Mouse (Mus musculus) embryonic facial prominence, embryonic 14.5 days (tissue): ENCODE data around the gene Sema3c. TPM values are rescaled to one million over a fixed set of nuclear protein-coding genes. Genes with fewer than 3 reads are reported as not detected.
A peak's percentile ranks its signal among the peaks of the same experiment; 100 is the strongest.

Experiments
- ATAC-seq: fragments of 200-750 bp; cut with Nextera tagmentation; 2 replicates; pipeline ENCODE4 v1.8.0; 2017; ENCODE audit warnings: low read depth, moderate number of reproducible peaks, moderate TSS enrichment
- DNase-seq: peaks from one replicate; pipeline ENCODE4 v3.0.0-alpha.2; 2015; ENCODE audit warnings: low spot score
- H3K27ac ChIP-seq: fragments of 300-500 bp; sonication (generic); replicated peaks from 2 replicates; pipeline ENCODE4 v1.5.1; 2014; ENCODE audit warnings: low read depth, mild to moderate bottlenecking, low read length, moderate library complexity
- H3K27me3 ChIP-seq: fragments of 300-500 bp; sonication (generic); replicated peaks from 2 replicates; pipeline ENCODE4 v1.6.1; 2014; ENCODE audit warnings: low read length; ENCODE audit not compliant: control insufficient read depth, insufficient read depth
- H3K36me3 ChIP-seq: fragments of 300-500 bp; sonication (generic); 2 replicates; pipeline ENCODE4 v1.6.1; 2014; ENCODE audit warnings: low read length, mixed read lengths; ENCODE audit not compliant: control insufficient read depth, insufficient read depth
- H3K4me1 ChIP-seq: fragments of 300-500 bp; sonication (generic); 2 replicates; pipeline ENCODE4 v1.6.1; 2014; ENCODE audit warnings: antibody characterized with exemption, low read length; ENCODE audit not compliant: control insufficient read depth, insufficient read depth
- H3K4me2 ChIP-seq: fragments of 300-500 bp; sonication (generic); 2 replicates; pipeline ENCODE4 v1.6.1; 2014; ENCODE audit warnings: low read depth, mild to moderate bottlenecking, low read length, moderate library complexity, mixed read lengths
- H3K4me3 ChIP-seq: fragments of 300-500 bp; sonication (generic); 2 replicates; pipeline ENCODE4 v1.5.1; 2014; ENCODE audit warnings: low read depth, mild to moderate bottlenecking, low read length
- H3K9ac ChIP-seq: fragments of 300-500 bp; sonication (generic); 2 replicates; pipeline ENCODE4 v1.6.1; 2014; ENCODE audit warnings: low read depth, mild to moderate bottlenecking, low read length, moderate library complexity, mixed read lengths
- H3K9me3 ChIP-seq: fragments of 300-500 bp; sonication (generic); 2 replicates; pipeline ENCODE4 v1.6.1; 2016; ENCODE audit warnings: low read length; ENCODE audit not compliant: control insufficient read depth
- WGBS: fragments of 180-500 bp; shearing (Covaris S2); extraction: QIAGEN DNeasy Blood & Tissue Kit; methylation state at CpG from one replicate; pipeline ENCODE4 v1.1.7; 2014; 5-methylcytosine and 5-hydroxymethylcytosine counted together
- polyA plus RNA-seq: library from polyadenylated mRNA; unstranded; fragments of >200 nt; fragmentation: Nextera tagmentation; extraction: Ambion mirVana; gene quantifications from 2 replicates; pipeline ENCODE4 v1.2.1, GENCODE M21; 2014

The Sema3c gene
- polyA plus RNA-seq, 1 experiment from 2014 or later = 65.3 TPM

DNA sequence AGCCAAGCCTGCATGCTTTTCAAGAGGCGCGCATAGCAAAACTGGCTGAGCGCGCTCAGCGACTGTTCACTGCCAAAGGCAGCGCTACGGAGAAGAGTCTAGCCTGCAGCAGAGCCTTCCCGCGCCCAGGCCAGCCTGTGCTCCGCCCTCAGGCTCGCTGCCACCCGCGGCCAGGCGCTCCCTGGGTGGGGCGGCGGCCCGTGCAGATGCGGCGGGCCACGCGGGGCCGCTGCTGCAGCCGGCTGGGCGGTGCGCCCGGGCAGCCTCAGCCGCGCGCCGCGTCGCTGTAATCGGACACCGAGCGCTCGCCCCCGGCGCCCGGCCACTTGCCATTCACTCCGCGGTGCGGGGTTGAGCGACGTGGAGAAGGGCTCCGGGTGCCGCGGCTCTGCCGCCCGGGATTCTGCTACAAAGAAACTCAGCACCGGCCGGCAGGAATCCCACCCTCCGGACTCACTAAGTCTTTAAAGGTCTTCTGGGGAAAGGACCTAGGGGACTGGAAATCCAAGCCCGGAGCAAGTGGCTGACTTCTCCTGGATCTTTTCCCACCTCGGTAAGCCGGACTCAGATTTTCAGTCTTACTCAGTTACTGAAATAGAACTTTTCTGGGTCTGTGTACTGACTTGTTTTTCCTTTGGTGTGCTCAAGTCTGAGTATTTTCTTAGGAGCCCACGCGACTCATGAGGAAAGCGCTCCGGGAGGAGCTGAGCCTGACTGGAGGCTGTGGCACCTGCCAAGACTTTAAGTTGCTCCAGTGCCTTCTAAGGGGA is 517 bp downstream of the Sema3c start:
- under 1% methylated on average over 58 of the region's 59 CpGs for WGBS
- Histone ChIP-seq H3K4me2 (peak overlapping the region; percentile 86), H3K9me3 (0 out of 2 replicates have a peak, but pooled peaks cover 3% of the 10 kb centered on the region), H3K4me3 (peak overlapping the region; percentile 60), H3K36me3 (no peaks in the 10 kb centered on the region), H3K9ac (peak overlapping the region; percentile 64), H3K27me3 (no peaks in the 10 kb centered on the region), H3K27ac (peak overlapping the region; percentile 75), H3K4me1 (no peaks in the 10 kb centered on the region)
- DNase-seq (peak; percentile 90), ATAC-seq (peak; percentile 95)

DNA sequence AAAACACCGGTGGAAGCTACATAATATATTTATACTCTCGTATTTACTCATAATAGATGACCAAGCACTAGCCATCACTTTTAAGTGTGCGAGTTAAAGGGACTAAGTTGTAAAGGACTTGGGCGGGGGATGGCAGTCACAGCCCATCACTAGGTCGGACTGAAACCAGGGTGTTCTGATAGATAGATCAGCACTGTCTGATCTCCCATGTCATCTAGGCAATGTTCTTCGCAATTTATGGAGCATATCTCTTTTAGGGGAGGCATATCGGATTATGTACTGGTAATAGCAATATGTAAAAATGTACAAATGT is 1.1 kb downstream of the Sema3c start:
- WGBS = 17% methylated on average over 7 of the region's 7 CpGs
- ATAC-seq = no peak
- H3K9ac ChIP-seq = peak overlapping the region; percentile 64

DNA sequence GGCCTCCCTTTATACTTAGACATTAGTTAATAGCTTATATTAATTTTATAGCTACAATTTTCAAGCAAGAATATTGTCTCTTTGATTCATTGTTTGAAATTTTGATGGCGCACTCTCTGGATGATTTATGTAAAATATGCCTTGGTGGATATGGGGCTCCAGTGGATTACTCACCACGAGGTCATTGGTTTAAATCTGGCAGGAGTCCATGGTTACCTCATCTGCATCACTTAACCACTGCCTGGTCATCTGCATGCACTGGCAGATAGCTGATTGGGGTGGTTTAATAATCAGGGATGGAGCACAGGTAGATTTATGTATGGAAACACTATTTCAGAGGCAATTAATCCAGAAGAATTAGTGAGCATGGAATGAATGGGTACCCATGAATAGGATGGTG is 2.0 kb downstream of the Sema3c start:
- H3K4me3 ChIP-seq = peak overlapping the region; percentile 60
- DNase-seq (no peak), ATAC-seq (no peak)
- 0 out of 2 replicates have a peak, but pooled peaks cover 3% of the 10 kb centered on the region for H3K9me3 ChIP-seq
- peak overlapping the region; percentile 86 for H3K4me2 ChIP-seq
- no peak overlapping the region for H3K27ac ChIP-seq
- no peaks in the 10 kb centered on the region for H3K27me3 ChIP-seq
- WGBS = 55% methylated on average over 2 of the region's 2 CpGs
- H3K36me3 ChIP-seq = no peaks in the 10 kb centered on the region
- H3K4me1 ChIP-seq = no peaks in the 10 kb centered on the region
- no peak overlapping the region for H3K9ac ChIP-seq

More for the DNA sequence above, 1.1 kb downstream of the Sema3c start:
- Histone ChIP-seq H3K4me3 (peak overlapping the region; percentile 60), H3K4me2 (peak overlapping the region; percentile 86), H3K36me3 (no peaks in the 10 kb centered on the region), H3K27me3 (no peaks in the 10 kb centered on the region), H3K4me1 (no peaks in the 10 kb centered on the region), H3K27ac (peak overlapping the region; percentile 75; the same call in 1 of the 2 replicates), H3K9me3 (0 out of 2 replicates have a peak, but pooled peaks cover 3% of the 10 kb centered on the region)
- DNase-seq = no peak

GRCm38 (mm10) chr5:17582047-17582515 is 8.0 kb downstream of the Sema3c start:
- ATAC-seq (no peak), DNase-seq (no peak)
- Histone ChIP-seq H3K9ac (no peak overlapping the region), H3K36me3 (no peaks in the 10 kb centered on the region), H3K4me1 (no peaks in the 10 kb centered on the region), H3K27ac (no peak overlapping the region), H3K4me2 (no peak overlapping the region), H3K4me3 (no peak overlapping the region), H3K27me3 (no peaks in the 10 kb centered on the region), H3K9me3 (0 out of 2 replicates have a peak, but pooled peaks cover 3% of the 10 kb centered on the region)
- WGBS = 60% methylated on average over 2 of the region's 2 CpGs

DNA sequence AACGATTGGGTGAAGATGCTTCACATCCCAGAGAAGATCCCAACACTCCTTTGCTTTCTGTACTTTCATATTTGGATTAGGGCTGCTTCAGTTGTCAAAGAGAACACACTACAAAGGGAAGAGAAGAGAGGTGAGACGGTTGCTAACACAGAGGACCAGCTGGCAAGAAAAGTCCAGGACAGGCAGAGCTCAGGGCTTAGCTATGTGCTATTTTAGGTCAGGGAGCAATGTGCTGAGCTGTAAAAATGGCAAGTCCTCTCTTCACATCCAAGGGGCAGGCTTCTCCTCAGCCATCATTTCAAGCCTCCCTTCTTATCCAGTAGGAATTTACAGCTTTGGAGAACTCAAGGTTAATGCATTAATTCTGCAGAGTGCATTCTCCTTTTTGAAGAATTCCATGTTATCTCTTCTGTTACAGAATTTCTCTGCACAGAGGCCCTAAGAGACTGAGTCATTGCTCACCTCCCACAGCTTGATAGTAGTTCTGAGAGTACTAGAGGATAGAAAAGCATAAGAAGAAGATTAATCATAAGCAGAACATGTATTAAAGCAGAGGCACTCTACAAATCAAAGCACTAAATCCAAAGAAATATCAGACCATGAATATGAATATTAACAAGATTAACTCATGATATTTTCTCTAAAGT is 10.3 kb downstream of the Sema3c start:
- no peak overlapping the region for H3K9ac ChIP-seq
- no peak overlapping the region for H3K4me2 ChIP-seq
- WGBS = 66% methylated on average over 2 of the region's 2 CpGs
- H3K4me3 ChIP-seq = no peak overlapping the region
- no peaks in the 10 kb centered on the region for H3K4me1 ChIP-seq
- DNase-seq = no peak
- H3K36me3 ChIP-seq = no peaks in the 10 kb centered on the region
- H3K27me3 ChIP-seq = no peaks in the 10 kb centered on the region
- H3K27ac ChIP-seq = no peak overlapping the region
- H3K9me3 ChIP-seq = 0 out of 2 replicates have a peak, but pooled peaks cover 2% of the 10 kb centered on the region
- ATAC-seq = no peak

GRCm38 (mm10) chr5:17586518-17587210 is 12.6 kb downstream of the Sema3c start:
- H3K27ac ChIP-seq = no peak overlapping the region
- H3K4me3 ChIP-seq = no peak overlapping the region

GRCm38 (mm10) chr5:17591908-17592307 is 17.8 kb downstream of the Sema3c start:
- 88% methylated on average over 3 of the region's 3 CpGs for WGBS

More at GRCm38 (mm10) chr5:17586518-17587210, 12.6 kb downstream of the Sema3c start:
- ATAC-seq = no peak
- Histone ChIP-seq H3K36me3 (no peaks in the 10 kb centered on the region), H3K9me3 (no peaks in the 10 kb centered on the region), H3K9ac (no peak overlapping the region), H3K4me2 (no peak overlapping the region), H3K4me1 (no peaks in the 10 kb centered on the region), H3K27me3 (no peaks in the 10 kb centered on the region)
- peak; percentile 41 for DNase-seq
- 56% methylated on average over 2 of the region's 2 CpGs for WGBS

DNA sequence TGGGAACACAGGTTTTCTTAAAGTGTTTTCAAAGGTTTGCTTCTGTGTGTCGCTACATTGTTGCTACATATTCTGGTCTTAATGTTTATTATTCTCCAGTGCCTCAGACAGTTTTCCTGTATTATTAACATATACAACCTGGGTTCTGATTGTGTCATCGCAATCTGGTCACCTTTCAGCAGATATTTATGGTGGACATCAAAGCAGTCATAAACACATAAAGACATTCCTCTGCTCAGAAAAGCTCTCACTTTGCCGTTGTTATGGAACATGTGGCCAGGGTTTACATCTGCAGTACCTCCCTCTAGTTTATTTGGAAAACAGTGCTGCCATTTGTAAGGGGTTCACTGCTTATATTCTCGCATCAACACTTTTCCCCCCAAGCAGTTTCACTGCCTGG is 27.6 kb downstream of the Sema3c start:
- Histone ChIP-seq H3K27me3 (no peaks in the 10 kb centered on the region), H3K9ac (no peak overlapping the region), H3K4me3 (no peak overlapping the region), H3K36me3 (no peaks in the 10 kb centered on the region), H3K4me2 (no peak overlapping the region), H3K9me3 (no peaks in the 10 kb centered on the region), H3K4me1 (no peaks in the 10 kb centered on the region), H3K27ac (no peak overlapping the region)
- 67% methylated on average over 4 of the region's 4 CpGs for WGBS
- DNase-seq (no peak), ATAC-seq (no peak)

More at GRCm38 (mm10) chr5:17591908-17592307, 17.8 kb downstream of the Sema3c start:
- Histone ChIP-seq H3K4me3 (no peak overlapping the region), H3K27me3 (no peaks in the 10 kb centered on the region), H3K27ac (no peak overlapping the region), H3K4me1 (no peaks in the 10 kb centered on the region), H3K9me3 (no peaks in the 10 kb centered on the region), H3K4me2 (no peak overlapping the region), H3K9ac (no peak overlapping the region), H3K36me3 (no peaks in the 10 kb centered on the region)
- ATAC-seq = no peak
- DNase-seq = no peak
